Mouse (Mus musculus): ENCODE data around the gene Slc28a1. TPM values are rescaled to one million over a fixed set of nuclear protein-coding genes. Genes with fewer than 3 reads are reported as not detected.

Slc28a1 gene
- polyA plus RNA-seq (2017; shearing (Covaris generic)) = not detected

DNA sequence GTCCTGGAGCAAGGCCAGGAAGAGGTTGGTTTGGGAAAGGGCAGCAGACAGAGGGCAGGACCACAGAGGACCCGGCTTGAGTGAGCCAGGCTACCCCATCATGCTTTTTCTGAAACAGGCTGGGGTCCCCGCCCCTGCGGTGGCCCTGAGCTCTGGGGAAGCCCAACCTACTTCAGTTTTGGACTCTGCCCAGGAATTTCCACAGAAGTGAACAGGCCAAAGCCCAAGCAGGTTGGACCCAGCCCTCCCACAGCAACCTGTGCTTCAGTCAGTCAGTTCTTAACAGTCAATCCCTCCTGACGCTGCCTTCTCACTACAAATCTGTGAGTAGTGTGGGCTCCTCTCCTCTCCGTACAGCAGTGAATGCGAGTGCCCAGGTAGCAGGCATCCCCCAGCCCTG is at the start of gene Slc28a1:
Gene Slc28a1 (plus strand): TSS at position 245 of the 400 bp plus-strand sequence.

DNA sequence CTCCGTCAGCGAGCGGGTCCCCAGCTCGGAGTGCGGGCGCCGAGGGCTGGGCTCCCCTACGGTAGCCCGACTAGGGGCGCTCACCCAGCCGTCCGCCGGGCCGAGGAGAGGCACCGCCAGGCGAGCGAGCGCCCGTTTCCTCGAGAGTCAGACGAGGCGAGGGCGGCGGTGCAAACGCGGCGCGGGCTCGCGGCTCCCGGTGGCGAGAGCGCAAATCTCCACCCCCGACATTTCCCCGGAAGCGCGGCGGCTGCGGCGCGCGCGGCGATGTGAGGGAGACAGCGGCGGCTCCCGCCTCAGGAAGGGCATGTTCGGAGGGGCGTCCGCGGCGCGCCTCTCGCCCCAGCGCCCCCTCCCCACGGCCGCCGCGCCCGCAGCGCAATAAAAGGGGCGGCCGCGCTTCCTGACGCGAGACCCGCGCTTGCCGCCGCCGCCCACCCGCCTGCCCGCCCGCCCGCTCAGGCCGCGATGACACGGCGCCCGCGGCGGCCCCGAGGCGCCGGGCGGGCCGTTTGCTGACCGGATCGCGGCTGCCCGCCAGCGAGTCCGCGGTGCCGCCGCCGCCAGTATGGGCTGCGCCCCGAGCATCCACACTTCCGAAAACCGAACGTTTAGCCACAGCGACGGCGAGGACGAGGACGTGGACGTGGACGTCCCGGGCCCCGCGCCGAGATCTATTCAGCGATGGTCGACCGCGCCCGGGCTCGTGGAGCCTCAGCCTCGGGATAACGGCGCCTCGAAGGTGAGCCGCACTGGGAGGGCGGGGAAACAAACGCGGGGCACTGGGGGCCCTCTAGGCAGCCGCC is 99.0 kb downstream of the Slc28a1 start, which contains the start of gene Pde8a:
Gene Pde8a (plus strand): TSS at position 250 of the 806 bp plus-strand sequence.

Other genes starting within 250 kb of the Slc28a1 start
- gene Wdr73, start 213.5 kb upstream of the Slc28a1 start, polyA plus RNA-seq (2017; shearing (Covaris generic)) = 39.2 TPM
- 52.9 TPM for gene Nmb, start 209.7 kb upstream of the Slc28a1 start, polyA plus RNA-seq (2017; shearing (Covaris generic))
- 350 TPM for gene Sec11a, start 167.0 kb upstream of the Slc28a1 start, polyA plus RNA-seq (2017; shearing (Covaris generic))
- gene Zfp592, start 121.1 kb upstream of the Slc28a1 start, polyA plus RNA-seq (2017; shearing (Covaris generic)) = 18.7 TPM
- gene Alpk3, start 57.2 kb upstream of the Slc28a1 start, polyA plus RNA-seq (2017; shearing (Covaris generic)) = not detected
- gene Pde8a, start 98.8 kb downstream of the Slc28a1 start, polyA plus RNA-seq (2017; shearing (Covaris generic)) = 1.1 TPM
- 880 TPM for gene Rps17, start 230.5 kb downstream of the Slc28a1 start, polyA plus RNA-seq (2017; shearing (Covaris generic))